Mouse (Mus musculus) MEL (cell line): ENCODE measurements at regions not wholly inside any gene's neighbourhood (a gene's known extent, or its start where the extent isn't known, plus 50 kb on each side); places are given as distances from the start of the nearest gene placed in this dataset.

Experiments used
- DNase-seq: peaks from one replicate; pipeline ENCODE4 v3.0.0; 2011; ENCODE audit warnings: low read depth, low spot score
- H3K27ac ChIP-seq: 2 replicates; pipeline ENCODE4 v1.5.1; 2012; ENCODE audit warnings: low read depth, mild to moderate bottlenecking, control low read depth, low read length, moderate library complexity; ENCODE audit not compliant: control insufficient read depth
- H3K27me3 ChIP-seq, 2 experiments: fragments of 150-350 bp in 1 of 2; sonication (generic) in 1 of 2; 2 replicates each; pipeline ENCODE4 v1.6.1; 2012; ENCODE audit warnings: low read length in 2 of 2, mild to moderate bottlenecking in 2 of 2, improper control_type of control experiment in 1 of 2, moderate library complexity in 1 of 2; ENCODE audit not compliant: insufficient read depth in 2 of 2, control insufficient read depth in 1 of 2
- H3K36me3 ChIP-seq, 2 experiments: 2 replicates each; pipeline ENCODE4 v1.6.1; 2012 to 2014; ENCODE audit warnings: low read length in 2 of 2, improper control_type of control experiment in 1 of 2, inconsistent platforms in 1 of 2, mild to moderate bottlenecking in 1 of 2; ENCODE audit not compliant: insufficient read depth in 2 of 2, control insufficient read depth in 1 of 2
- H3K4me1 ChIP-seq, 2 experiments: fragments of 150-350 bp in 1 of 2; sonication (generic) in 1 of 2; 2 replicates each; pipeline ENCODE4 v1.6.1; 2012; ENCODE audit warnings: low read length in 2 of 2, improper control_type of control experiment in 1 of 2, mild to moderate bottlenecking in 1 of 2; ENCODE audit not compliant: insufficient read depth in 2 of 2, control insufficient read depth in 1 of 2
- H3K4me3 ChIP-seq, 2 experiments: fragments of 150-350 bp in 1 of 2; sonication (generic) in 1 of 2; 2 replicates each; pipeline ENCODE4 v1.5.1; 2012; ENCODE audit warnings: low read depth in 2 of 2, low read length in 2 of 2, mild to moderate bottlenecking in 2 of 2, moderate library complexity in 2 of 2, control low read depth in 1 of 2, improper control_type of control experiment in 1 of 2; ENCODE audit not compliant: control insufficient read depth in 1 of 2, insufficient read depth in 1 of 2
- H3K79me2 ChIP-seq: 2 replicates; pipeline ENCODE4 v1.6.1; 2012; ENCODE audit warnings: mild to moderate bottlenecking, low read length, moderate library complexity; ENCODE audit not compliant: control insufficient read depth, poor library complexity, insufficient read depth
- H3K9ac ChIP-seq: 2 replicates; pipeline ENCODE4 v1.6.1; 2012; ENCODE audit warnings: low read depth, mild to moderate bottlenecking, control low read depth, low read length, moderate library complexity; ENCODE audit not compliant: control insufficient read depth, poor library complexity, severe bottlenecking
- H3K9me3 ChIP-seq: fragments of 150-350 bp; sonication (generic); replicated peaks from 2 replicates; pipeline ENCODE4 v1.6.1; 2012; ENCODE audit warnings: mild to moderate bottlenecking, low read length, improper control_type of control experiment, moderate library complexity; ENCODE audit not compliant: insufficient read depth
- BHLHE40 ChIP-seq: IDR thresholded peaks from 2 replicates; pipeline ENCODE4 v1.6.1; 2012; ENCODE audit warnings: low read depth, mild to moderate bottlenecking, inconsistent platforms, low read length, improper control_type of control experiment, borderline replicate concordance
- CHD1 ChIP-seq: IDR thresholded peaks from 2 replicates; pipeline ENCODE4 v1.6.1; 2012; ENCODE audit warnings: low read depth, mild to moderate bottlenecking, inconsistent platforms, low read length, improper control_type of control experiment
- CHD2 ChIP-seq: IDR thresholded peaks from 2 replicates; pipeline ENCODE4 v1.6.1; 2011; ENCODE audit warnings: low read length, improper control_type of control experiment
- E2F4 ChIP-seq: IDR thresholded peaks from 2 replicates; pipeline ENCODE4 v1.6.1; 2011; ENCODE audit warnings: low read depth, low read length, improper control_type of control experiment, borderline replicate concordance
- ELF1 ChIP-seq: IDR thresholded peaks from 2 replicates; pipeline ENCODE4 v1.6.1; 2014; ENCODE audit warnings: low read depth, mild to moderate bottlenecking, inconsistent platforms, low read length, improper control_type of control experiment, moderate library complexity
- ETS1 ChIP-seq: IDR thresholded peaks from 2 replicates; pipeline ENCODE4 v1.6.1; 2012; ENCODE audit warnings: low read depth, mild to moderate bottlenecking, inconsistent platforms, low read length, improper control_type of control experiment, moderate library complexity
- HCFC1 ChIP-seq: IDR thresholded peaks from 2 replicates; pipeline ENCODE4 v1.6.1; 2012; ENCODE audit warnings: low read depth, mild to moderate bottlenecking, inconsistent platforms, low read length, improper control_type of control experiment, moderate library complexity
- KAT2A ChIP-seq: conservative IDR thresholded peaks from 2 replicates; pipeline ENCODE4 v1.6.1; 2012; ENCODE audit warnings: low read depth, low read length, improper control_type of control experiment, inconsistent platforms
- MAFK ChIP-seq: IDR thresholded peaks from 2 replicates; pipeline ENCODE4 v1.6.1; 2011; ENCODE audit warnings: low read depth, mild to moderate bottlenecking, low read length, improper control_type of control experiment, borderline replicate concordance
- MEF2A ChIP-seq: IDR thresholded peaks from 2 replicates; pipeline ENCODE4 v1.6.1; 2014; ENCODE audit warnings: low read depth, mild to moderate bottlenecking, inconsistent platforms, low read length, improper control_type of control experiment; ENCODE audit not compliant: poor library complexity, insufficient replicate concordance, severe bottlenecking; ENCODE audit errors: extremely low read depth
- MYC ChIP-seq: IDR thresholded peaks from 2 replicates; pipeline ENCODE4 v1.6.1; 2011; ENCODE audit warnings: low read depth, mild to moderate bottlenecking, low read length, improper control_type of control experiment, moderate library complexity
- NELFE ChIP-seq: IDR thresholded peaks from 2 replicates; pipeline ENCODE4 v1.6.1; 2011; ENCODE audit warnings: low read depth, low read length, improper control_type of control experiment
- POLR2A ChIP-seq, 2 experiments: IDR thresholded peaks; 2 replicates each; pipeline ENCODE4 v1.6.1; 2011 to 2012; ENCODE audit warnings: low read length in 2 of 2, mild to moderate bottlenecking in 2 of 2, control low read depth in 1 of 2, improper control_type of control experiment in 1 of 2, low read depth in 1 of 2, moderate library complexity in 1 of 2; ENCODE audit not compliant: control insufficient read depth in 1 of 2, insufficient read depth in 1 of 2, poor library complexity in 1 of 2
- POLR2AphosphoS5 ChIP-seq: IDR thresholded peaks from 2 replicates; pipeline ENCODE4 v1.6.1; 2012; ENCODE audit warnings: low read depth, borderline replicate concordance, mild to moderate bottlenecking, inconsistent platforms, low read length, moderate library complexity, mixed read lengths
- RAD21 ChIP-seq: IDR thresholded peaks from 2 replicates; pipeline ENCODE4 v1.6.1; 2011; ENCODE audit warnings: mild to moderate bottlenecking, low read depth, low read length, improper control_type of control experiment
- UBTF ChIP-seq: IDR thresholded peaks from 2 replicates; pipeline ENCODE4 v1.6.1; 2012; ENCODE audit warnings: low read depth, mild to moderate bottlenecking, inconsistent platforms, low read length, improper control_type of control experiment, moderate library complexity, borderline replicate concordance; ENCODE audit not compliant: insufficient read depth
- USF1 ChIP-seq: IDR thresholded peaks from 2 replicates; pipeline ENCODE4 v1.6.1; 2014; ENCODE audit warnings: low read depth, mild to moderate bottlenecking, inconsistent platforms, low read length, improper control_type of control experiment, moderate library complexity
- USF2 ChIP-seq, 2 experiments: IDR thresholded peaks; 2 replicates each; pipeline ENCODE4 v1.6.1; 2011 to 2012; ENCODE audit warnings: improper control_type of control experiment in 2 of 2, low read length in 2 of 2, borderline replicate concordance in 1 of 2, inconsistent platforms in 1 of 2, low read depth in 1 of 2, mild to moderate bottlenecking in 1 of 2; ENCODE audit not compliant: insufficient read depth in 1 of 2
- ZC3H11A ChIP-seq: IDR thresholded peaks from 2 replicates; pipeline ENCODE4 v1.6.1; 2012; ENCODE audit warnings: low read depth, mild to moderate bottlenecking, inconsistent platforms, low read length, improper control_type of control experiment
- ZMIZ1 ChIP-seq: IDR thresholded peaks from 2 replicates; pipeline ENCODE4 v1.6.1; 2012; ENCODE audit warnings: low read depth, mild to moderate bottlenecking, inconsistent platforms, low read length, improper control_type of control experiment, moderate library complexity
- ZNF384 ChIP-seq: IDR thresholded peaks from 2 replicates; pipeline ENCODE4 v1.6.1; 2012; ENCODE audit warnings: low read depth, mild to moderate bottlenecking, inconsistent platforms, low read length, improper control_type of control experiment

- DNase-seq = no peak
- Histone ChIP-seq H3K4me3 (no peak overlapping the region), H3K9me3 (no peaks in the 10 kb centered on the region), H3K9ac (no peak overlapping the region), H3K36me3 (no peaks in the 10 kb centered on the region), H3K4me1 (no peaks in the 10 kb centered on the region), H3K79me2 (no peaks in the 10 kb centered on the region), H3K27me3 (no peaks in the 10 kb centered on the region), H3K27ac (no peak overlapping the region)
- TF ChIP-seq KAT2A (no peak), ELF1 (no peak), CHD1 (no peak), POLR2A (IDR thresholded peaks at IDR 0.05; ENCODE audit: control insufficient read depth in 1 of 2, insufficient read depth in 1 of 2, low read depth in 1 of 2, low read length in 2 of 2, poor library complexity in 1 of 2) (no peak), HCFC1 (no peak), MEF2A (no peak), USF1 (no peak), RAD21 (no peak), POLR2AphosphoS5 (no peak)
Measured at GRCm38 (mm10) chr3:134654051-134654450, 174.8 kb upstream of the Tacr3 start.

- no peak for TF ChIP-seq BHLHE40
- no peak for TF ChIP-seq USF2 (IDR thresholded peaks at IDR 0.05; ENCODE audit: borderline replicate concordance in 1 of 2, insufficient read depth in 1 of 2, low read depth in 1 of 2, low read length in 2 of 2)
- no peak for TF ChIP-seq MAFK
- TF ChIP-seq ZC3H11A = no peak
- no peak for TF ChIP-seq MYC
- TF ChIP-seq UBTF = no peak
- TF ChIP-seq ZNF384 = no peak
- no peak for TF ChIP-seq NELFE
- TF ChIP-seq E2F4 = no peak
- no peak for TF ChIP-seq CHD2
- TF ChIP-seq POLR2AphosphoS5 = no peak
- no peak for TF ChIP-seq ETS1
- no peak for TF ChIP-seq MEF2A
- no peak for TF ChIP-seq ZMIZ1
- TF ChIP-seq, all 39 proteins: peak for 0
- no peak for DNase-seq
- H3K27me3 ChIP-seq = no peaks in the 10 kb centered on the region
- no peak overlapping the region for H3K4me3 ChIP-seq
- no peak overlapping the region for H3K27ac ChIP-seq
- H3K9me3 ChIP-seq = no peaks in the 10 kb centered on the region
- no peak overlapping the region for H3K9ac ChIP-seq
- H3K36me3 ChIP-seq = no peaks in the 10 kb centered on the region
- no peaks in the 10 kb centered on the region for H3K4me1 ChIP-seq
- no peaks in the 10 kb centered on the region for H3K79me2 ChIP-seq
Measured at GRCm38 (mm10) chr3:134694893-134695292, 133.9 kb upstream of the Tacr3 start.
